Mouse (Mus musculus) cerebellum, postnatal 36 days (tissue): Measurements from ENCODE around the gene Eea1.

Experiments
- DNase-seq, 2 experiments: peaks; one replicate each; pipeline ENCODE4 v3.0.0; 2021 to 2022; ENCODE audit warnings: mixed read lengths in 2 of 2

Eea1 gene

GRCm38 (mm10) chr10:95950194-95950593 is 9.7 kb downstream of the Eea1 start:
- no peak for DNase-seq

GRCm38 (mm10) chr10:95950797-95951196 is 10.3 kb downstream of the Eea1 start:
- no peak for DNase-seq

GRCm38 (mm10) chr10:95951346-95951745 is 10.9 kb downstream of the Eea1 start:
- no peak for DNase-seq

GRCm38 (mm10) chr10:95956629-95957028 is 16.2 kb downstream of the Eea1 start:
- DNase-seq, result no peak

GRCm38 (mm10) chr10:95957574-95957973 is 17.1 kb downstream of the Eea1 start:
- DNase-seq, result no peak

- DNase-seq, result no peak
These were observed 24.2 kb downstream of the Eea1 start for GRCm38 (mm10) chr10:95964679-95965078.

GRCm38 (mm10) chr10:95969694-95970093 is 29.2 kb downstream of the Eea1 start:
- no peak for DNase-seq

GRCm38 (mm10) chr10:95970744-95971212 is 30.3 kb downstream of the Eea1 start:
- no peak for DNase-seq

- DNase-seq, result no peak
These were observed 30.9 kb downstream of the Eea1 start for GRCm38 (mm10) chr10:95971341-95971740.

GRCm38 (mm10) chr10:95971942-95972341 is 31.5 kb downstream of the Eea1 start:
- no peak for DNase-seq

GRCm38 (mm10) chr10:95974462-95974861 is 34.0 kb downstream of the Eea1 start:
- no peak for DNase-seq

- DNase-seq, result no peak
These were observed 36.3 kb downstream of the Eea1 start for GRCm38 (mm10) chr10:95976798-95977197.

GRCm38 (mm10) chr10:95989731-95990130 is 49.3 kb downstream of the Eea1 start:
- DNase-seq, result no peak

- DNase-seq, result no peak
These were observed 50.7 kb downstream of the Eea1 start for GRCm38 (mm10) chr10:95991176-95991575.

GRCm38 (mm10) chr10:96000904-96001303 is 60.5 kb downstream of the Eea1 start:
- DNase-seq, result no peak

GRCm38 (mm10) chr10:96015738-96016137 is 75.3 kb downstream of the Eea1 start:
- no peak for DNase-seq

GRCm38 (mm10) chr10:96017418-96017817 is 77.0 kb downstream of the Eea1 start:
- no peak for DNase-seq

GRCm38 (mm10) chr10:96033356-96033984 is 93.0 kb downstream of the Eea1 start:
- DNase-seq, result peak; percentile 30 to 46

GRCm38 (mm10) chr10:96034106-96034505 is 93.7 kb downstream of the Eea1 start:
- no peak for DNase-seq

- DNase-seq, result peak in 1 of 2 experiments; percentile 43
These were observed 95.5 kb downstream of the Eea1 start for GRCm38 (mm10) chr10:96035951-96036350.

- DNase-seq, result peak; percentile 26 to 35
These were observed 103.8 kb downstream of the Eea1 start for GRCm38 (mm10) chr10:96044216-96044615.

- no peak for DNase-seq
These were observed 107.6 kb downstream of the Eea1 start for GRCm38 (mm10) chr10:96047960-96048536.

GRCm38 (mm10) chr10:96048550-96048949 is 108.1 kb downstream of the Eea1 start:
- no peak for DNase-seq

- no peak for DNase-seq
These were observed 126.9 kb downstream of the Eea1 start for GRCm38 (mm10) chr10:96067347-96067746.

- DNase-seq, result no peak
These were observed 133.9 kb downstream of the Eea1 start for GRCm38 (mm10) chr10:96074386-96074785.
